Mouse (Mus musculus): Measurements from ENCODE around the gene Tada2b.

The Tada2b gene

GRCm38 (mm10) chr5:36484171-36484990 lies at the start of gene Tada2b, which contains the start of gene Ccdc96:
Gene Tada2b (minus strand): TSS chr5:36484285.
Gene Ccdc96 (plus strand): TSS chr5:36484588.
- DNase-seq: peak; percentile 100

- peak; percentile 99 for DNase-seq
Measured at GRCm38 (mm10) chr5:36530129-36530751, 46.2 kb upstream of the Tada2b start.

- DNase-seq: no peak
Measured at GRCm38 (mm10) chr5:36529698-36530097, 45.6 kb upstream of the Tada2b start.

- no peak for DNase-seq
Measured at GRCm38 (mm10) chr5:36526921-36527320, 42.8 kb upstream of the Tada2b start.

- DNase-seq: no peak
Measured at GRCm38 (mm10) chr5:36526274-36526673, 42.2 kb upstream of the Tada2b start.

GRCm38 (mm10) chr5:36525216-36525615 lies 41.1 kb upstream of the Tada2b start:
- DNase-seq: no peak

GRCm38 (mm10) chr5:36523219-36523703 lies 39.2 kb upstream of the Tada2b start:
- no peak for DNase-seq

- no peak for DNase-seq
Measured at GRCm38 (mm10) chr5:36522782-36523181, 38.7 kb upstream of the Tada2b start.

GRCm38 (mm10) chr5:36519751-36520150 lies 35.7 kb upstream of the Tada2b start:
- DNase-seq: no peak

- DNase-seq: no peak
Measured at GRCm38 (mm10) chr5:36517596-36517995, 33.5 kb upstream of the Tada2b start.

GRCm38 (mm10) chr5:36515558-36515957 lies 31.5 kb upstream of the Tada2b start:
- DNase-seq: no peak

GRCm38 (mm10) chr5:36515126-36515525 lies 31.0 kb upstream of the Tada2b start:
- DNase-seq: peak; percentile 97

GRCm38 (mm10) chr5:36510956-36511355 lies 26.9 kb upstream of the Tada2b start:
- no peak for DNase-seq

GRCm38 (mm10) chr5:36508351-36508750 lies 24.3 kb upstream of the Tada2b start:
- DNase-seq: no peak

GRCm38 (mm10) chr5:36505643-36506042 lies 21.6 kb upstream of the Tada2b start:
- no peak for DNase-seq

- DNase-seq: no peak
Measured at GRCm38 (mm10) chr5:36505235-36505634, 21.1 kb upstream of the Tada2b start.

- DNase-seq: no peak
Measured at GRCm38 (mm10) chr5:36494709-36495108, 10.6 kb upstream of the Tada2b start.

GRCm38 (mm10) chr5:36493919-36494318 lies 9.8 kb upstream of the Tada2b start:
- DNase-seq: no peak

- no peak for DNase-seq
Measured at GRCm38 (mm10) chr5:36489225-36489624, 5.1 kb upstream of the Tada2b start.

- no peak for DNase-seq
Measured at GRCm38 (mm10) chr5:36485306-36485705, 1.2 kb upstream of the Tada2b start.

- peak; percentile 96 for DNase-seq
Measured at GRCm38 (mm10) chr5:36483203-36484101, 633 bp downstream of the Tada2b start.

- no peak for DNase-seq
Measured at GRCm38 (mm10) chr5:36481114-36481513, 3.0 kb downstream of the Tada2b start.

- no peak for DNase-seq
Measured at GRCm38 (mm10) chr5:36480398-36480797, 3.7 kb downstream of the Tada2b start.

Measured in heart, adult 11 months (tissue).